Mouse (Mus musculus) kidney, embryonic 15.5 days (tissue): ENCODE measurements at regions not wholly inside any gene's neighbourhood (a gene's known extent, or its start where the extent isn't known, plus 50 kb on each side); places are given as distances from the start of the nearest gene placed in this dataset.

Experiments used
- ATAC-seq: fragments of 200-750 bp; cut with Nextera tagmentation; replicated peaks from 2 replicates; pipeline ENCODE4 v1.8.0; 2017; ENCODE audit warnings: moderate TSS enrichment; ENCODE audit not compliant: low FRiP score
- H3K27ac ChIP-seq: fragments of 300-500 bp; sonication (generic); 2 replicates; pipeline ENCODE4 v1.5.1; 2015; ENCODE audit warnings: mild to moderate bottlenecking, inconsistent platforms
- H3K27me3 ChIP-seq: fragments of 300-500 bp; sonication (generic); 2 replicates; pipeline ENCODE4 v1.6.1; 2015; ENCODE audit warnings: inconsistent platforms
- H3K36me3 ChIP-seq: fragments of 300-500 bp; sonication (generic); 2 replicates; pipeline ENCODE4 v1.6.1; 2015; ENCODE audit warnings: inconsistent platforms
- H3K4me1 ChIP-seq: fragments of 300-500 bp; sonication (generic); 2 replicates; pipeline ENCODE4 v1.6.1; 2015; ENCODE audit warnings: inconsistent platforms
- H3K4me2 ChIP-seq: fragments of 300-500 bp; sonication (generic); 2 replicates; pipeline ENCODE4 v1.6.1; 2015; ENCODE audit warnings: moderate library complexity, mild to moderate bottlenecking, inconsistent platforms
- H3K4me3 ChIP-seq: fragments of 300-500 bp; sonication (generic); replicated peaks from 2 replicates; pipeline ENCODE4 v1.5.1; 2015; ENCODE audit warnings: mild to moderate bottlenecking, inconsistent platforms
- H3K9ac ChIP-seq: fragments of 300-500 bp; sonication (generic); 2 replicates; pipeline ENCODE4 v1.6.1; 2015; ENCODE audit warnings: mild to moderate bottlenecking, inconsistent platforms
- H3K9me3 ChIP-seq: fragments of 300-500 bp; sonication (generic); replicated peaks from 2 replicates; pipeline ENCODE4 v1.6.1; 2016; ENCODE audit warnings: inconsistent platforms
- WGBS: fragments of 180-500 bp; shearing (Covaris S2); methylation state at CpG from one replicate; pipeline ENCODE4 v1.1.7; 2015; ENCODE audit warnings: mixed read lengths; 5-methylcytosine and 5-hydroxymethylcytosine counted together

GRCm38 (mm10) chr14:80789131-80789530, 805.2 kb downstream of the Olfm4 start:
- no peaks in the 10 kb centered on the region for H3K4me1 ChIP-seq
- H3K27me3 ChIP-seq: no peaks in the 10 kb centered on the region
- ATAC-seq: no peak
- no peak overlapping the region for H3K4me3 ChIP-seq
- H3K27ac ChIP-seq: no peak overlapping the region
- no peak overlapping the region for H3K4me2 ChIP-seq
- WGBS: 86% methylated on average over 1 of the region's 1 CpGs
- no peak overlapping the region for H3K9ac ChIP-seq
- no peaks in the 10 kb centered on the region for H3K36me3 ChIP-seq
- no peaks in the 10 kb centered on the region for H3K9me3 ChIP-seq

GRCm38 (mm10) chr14:80799370-80799959, 815.6 kb downstream of the Olfm4 start:
- Histone ChIP-seq H3K36me3 (no peaks in the 10 kb centered on the region), H3K4me1 (no peaks in the 10 kb centered on the region), H3K27ac (no peak overlapping the region), H3K27me3 (no peaks in the 10 kb centered on the region), H3K9ac (no peak overlapping the region), H3K4me3 (no peak overlapping the region), H3K9me3 (no peaks in the 10 kb centered on the region), H3K4me2 (no peak overlapping the region)
- no peak for ATAC-seq
- WGBS: 86% methylated on average over 6 of the region's 6 CpGs

- no peak for ATAC-seq
- H3K4me2 ChIP-seq: no peak overlapping the region
- no peaks in the 10 kb centered on the region for H3K9me3 ChIP-seq
- H3K36me3 ChIP-seq: no peaks in the 10 kb centered on the region
- no peak overlapping the region for H3K4me3 ChIP-seq
- H3K27me3 ChIP-seq: no peaks in the 10 kb centered on the region
- no peaks in the 10 kb centered on the region for H3K4me1 ChIP-seq
- no peak overlapping the region for H3K9ac ChIP-seq
- WGBS: 70% methylated on average over 3 of the region's 3 CpGs
- no peak overlapping the region for H3K27ac ChIP-seq
These were observed 846.6 kb downstream of the Olfm4 start for GRCm38 (mm10) chr14:80830476-80830875.

- no peaks in the 10 kb centered on the region for H3K36me3 ChIP-seq
- no peak overlapping the region for H3K4me3 ChIP-seq
- no peak overlapping the region for H3K27ac ChIP-seq
- ATAC-seq: no peak
- no peak overlapping the region for H3K4me2 ChIP-seq
- H3K9ac ChIP-seq: no peak overlapping the region
- no peaks in the 10 kb centered on the region for H3K27me3 ChIP-seq
- no peaks in the 10 kb centered on the region for H3K9me3 ChIP-seq
- no peaks in the 10 kb centered on the region for H3K4me1 ChIP-seq
- WGBS: 79% methylated on average over 4 of the region's 4 CpGs
These were observed 860.7 kb downstream of the Olfm4 start for GRCm38 (mm10) chr14:80844550-80844949.

- Histone ChIP-seq H3K27me3 (no peaks in the 10 kb centered on the region), H3K9me3 (no peaks in the 10 kb centered on the region), H3K36me3 (no peaks in the 10 kb centered on the region), H3K4me2 (peak overlapping the region; percentile 37; the same call in 1 of the 2 replicates), H3K27ac (no peak overlapping the region), H3K9ac (no peak overlapping the region), H3K4me1 (no peaks in the 10 kb centered on the region), H3K4me3 (no peak overlapping the region)
- 27% methylated on average over 14 of the region's 14 CpGs for WGBS
- peak; percentile 92 for ATAC-seq
These were observed 861.8 kb downstream of the Olfm4 start for GRCm38 (mm10) chr14:80845576-80846269.

GRCm38 (mm10) chr14:80846420-80847083, 862.7 kb downstream of the Olfm4 start:
- no peaks in the 10 kb centered on the region for H3K4me1 ChIP-seq
- no peaks in the 10 kb centered on the region for H3K27me3 ChIP-seq
- no peaks in the 10 kb centered on the region for H3K36me3 ChIP-seq
- no peak for ATAC-seq
- no peak overlapping the region for H3K4me3 ChIP-seq
- WGBS: 92% methylated on average over 9 of the region's 9 CpGs
- H3K9ac ChIP-seq: no peak overlapping the region
- H3K9me3 ChIP-seq: no peaks in the 10 kb centered on the region
- H3K27ac ChIP-seq: no peak overlapping the region
- H3K4me2 ChIP-seq: no peak overlapping the region
